Mouse (Mus musculus): ENCODE measurements around the gene Sfmbt1.
"Not testable (repeated sequence)": the region's sequence is repeated elsewhere in the genome, so short reads cannot be mapped to it uniquely, and the experiment has no call there.

Gene Sfmbt1

GRCm38 (mm10) chr14:30716953-30717285 lies 2.3 kb downstream of the Sfmbt1 start:
- peak in 1 of 2 experiments; percentile 13 for DNase-seq

- DNase-seq, result not testable (repeated sequence)
Measured at GRCm38 (mm10) chr14:30718696-30719095, 4.0 kb downstream of the Sfmbt1 start.

GRCm38 (mm10) chr14:30719514-30719913 lies 4.9 kb downstream of the Sfmbt1 start:
- no peak for DNase-seq

- no peak for DNase-seq
Measured at GRCm38 (mm10) chr14:30721850-30722249, 7.2 kb downstream of the Sfmbt1 start.

GRCm38 (mm10) chr14:30722406-30722805 lies 7.8 kb downstream of the Sfmbt1 start:
- DNase-seq, result no peak

- DNase-seq, result no peak
Measured at GRCm38 (mm10) chr14:30731896-30732295, 17.2 kb downstream of the Sfmbt1 start.

GRCm38 (mm10) chr14:30734665-30735064 lies 20.0 kb downstream of the Sfmbt1 start:
- no peak for DNase-seq

- DNase-seq, result no peak
Measured at GRCm38 (mm10) chr14:30735810-30736209, 21.2 kb downstream of the Sfmbt1 start.

- DNase-seq, result no peak
Measured at GRCm38 (mm10) chr14:30736413-30736812, 21.8 kb downstream of the Sfmbt1 start.

- DNase-seq, result no peak
Measured at GRCm38 (mm10) chr14:30743891-30744290, 29.2 kb downstream of the Sfmbt1 start.

- DNase-seq, result no peak
Measured at GRCm38 (mm10) chr14:30746160-30746559, 31.5 kb downstream of the Sfmbt1 start.

GRCm38 (mm10) chr14:30757239-30757638 lies 42.6 kb downstream of the Sfmbt1 start:
- no peak for DNase-seq

- no peak for DNase-seq
Measured at GRCm38 (mm10) chr14:30761211-30761610, 46.6 kb downstream of the Sfmbt1 start.

- no peak for DNase-seq
Measured at GRCm38 (mm10) chr14:30762131-30762903, 47.7 kb downstream of the Sfmbt1 start.

- DNase-seq, result no peak
Measured at GRCm38 (mm10) chr14:30762904-30763568, 48.4 kb downstream of the Sfmbt1 start.

- DNase-seq, result no peak
Measured at GRCm38 (mm10) chr14:30784614-30785013, 70.0 kb downstream of the Sfmbt1 start.

GRCm38 (mm10) chr14:30789471-30789870 lies 74.8 kb downstream of the Sfmbt1 start:
- no peak for DNase-seq

- DNase-seq, result no peak
Measured at GRCm38 (mm10) chr14:30792871-30793270, 78.2 kb downstream of the Sfmbt1 start.

- DNase-seq, result no peak
Measured at GRCm38 (mm10) chr14:30801756-30802155, 87.1 kb downstream of the Sfmbt1 start.

- no peak for DNase-seq
Measured at GRCm38 (mm10) chr14:30821136-30821535, 106.5 kb downstream of the Sfmbt1 start.

- no peak for DNase-seq
Measured at GRCm38 (mm10) chr14:30824456-30824995, 109.9 kb downstream of the Sfmbt1 start.

- no peak for DNase-seq
Measured at GRCm38 (mm10) chr14:30825021-30825475, 110.4 kb downstream of the Sfmbt1 start.

GRCm38 (mm10) chr14:30825476-30826131 lies 111.0 kb downstream of the Sfmbt1 start, which contains the start of gene Tmem110:
Tmem110 (plus strand) TSS chr14:30825590.
- peak; percentile 93 to 96 for DNase-seq
